Mouse (Mus musculus): ENCODE results near the gene Aspscr1. TPM values are rescaled to one million over a fixed set of nuclear protein-coding genes. Genes with fewer than 3 reads are reported as not detected.

Aspscr1 gene
- polyA plus RNA-seq, 1 experiment, result 234 TPM

GRCm38 (mm10) chr11:120751606-120752005, 78.8 kb downstream of the Aspscr1 start:
- Histone ChIP-seq H3K27ac (ENCODE audit: control insufficient read depth, insufficient read depth, low read depth, low read length) (no peak overlapping the region), H3K36me3 (ENCODE audit: control insufficient read depth, insufficient read depth, low read length) (no peaks in the 10 kb centered on the region)
- TF ChIP-seq CTCF (IDR thresholded peaks at IDR 0.05; ENCODE audit: control insufficient read depth, insufficient read depth, insufficient replicate concordance, low read depth, low read length) (no peak), POLR2A (IDR thresholded peaks at IDR 0.05; ENCODE audit: control insufficient read depth, low read depth, low read length) (no peak)

More at GRCm38 (mm10) chr11:120751606-120752005, 78.8 kb downstream of the Aspscr1 start:
- H3K4me1 ChIP-seq (ENCODE audit: control insufficient read depth, insufficient read depth, low read length), result peaks cover 5% of the 10 kb centered on the region
- H3K4me3 ChIP-seq (ENCODE audit: control insufficient read depth, low read depth, low read length), result no peak overlapping the region
- H3K27me3 ChIP-seq (ENCODE audit: control insufficient read depth, insufficient read depth, low read length), result no peaks in the 10 kb centered on the region

Other genes starting within 250 kb of the Aspscr1 start
- gene Nploc4, start 235.3 kb upstream of the Aspscr1 start, polyA plus RNA-seq (2012; rRNA removed), result 75.8 and 79.3 TPM in 2 replicates
- gene Tspan10, start 230.3 kb upstream of the Aspscr1 start, polyA plus RNA-seq (2012; rRNA removed), result 0.47 and 0.51 TPM in 2 replicates
- gene Pde6g, start 219.5 kb upstream of the Aspscr1 start, polyA plus RNA-seq (2012; rRNA removed), result 1.5 and 1.9 TPM in 2 replicates
- gene Oxld1, start 214.9 kb upstream of the Aspscr1 start, polyA plus RNA-seq (2012; rRNA removed), result 6.3 and 7.1 TPM in 2 replicates
- 5.6 and 6.9 TPM in 2 replicates for gene Ccdc137, start 214.9 kb upstream of the Aspscr1 start, polyA plus RNA-seq (2012; rRNA removed)
- 15.8 and 20.5 TPM in 2 replicates for gene Arl16, start 205.4 kb upstream of the Aspscr1 start, polyA plus RNA-seq (2012; rRNA removed)
- gene Mrpl12, start 188.4 kb upstream of the Aspscr1 start, polyA plus RNA-seq (2012; rRNA removed), result 84.6 and 94.8 TPM in 2 replicates
- gene Slc25a10, start 181.1 kb upstream of the Aspscr1 start, polyA plus RNA-seq (2012; rRNA removed), result 68.3 and 75.0 TPM in 2 replicates
- gene Gcgr, start 142.3 kb upstream of the Aspscr1 start, polyA plus RNA-seq (2012; rRNA removed), result 0.07 and 0.18 TPM in 2 replicates
- gene Mcrip1, start 123.2 kb upstream of the Aspscr1 start, polyA plus RNA-seq (2012; rRNA removed), result 196 and 204 TPM in 2 replicates
- 31.2 and 31.6 TPM in 2 replicates for gene Ppp1r27, start 121.8 kb upstream of the Aspscr1 start, polyA plus RNA-seq (2012; rRNA removed)
- gene P4hb, start 99.7 kb upstream of the Aspscr1 start, polyA plus RNA-seq (2012; rRNA removed), result 46.7 and 55.1 TPM in 2 replicates
- 94.7 and 101 TPM in 2 replicates for gene Arhgdia, start 91.3 kb upstream of the Aspscr1 start, polyA plus RNA-seq (2012; rRNA removed)
- 22.8 and 23.6 TPM in 2 replicates for gene Alyref, start 74.6 kb upstream of the Aspscr1 start, polyA plus RNA-seq (2012; rRNA removed)
- gene Anapc11, start 74.6 kb upstream of the Aspscr1 start, polyA plus RNA-seq (2012; rRNA removed), result 178 and 209 TPM in 2 replicates
- 24.6 and 26.3 TPM in 2 replicates for gene Npb, start 64.5 kb upstream of the Aspscr1 start, polyA plus RNA-seq (2012; rRNA removed)
- 106 and 116 TPM in 2 replicates for gene Pcyt2, start 55.0 kb upstream of the Aspscr1 start, polyA plus RNA-seq (2012; rRNA removed)
- 22.3 and 23.9 TPM in 2 replicates for gene Sirt7, start 47.7 kb upstream of the Aspscr1 start, polyA plus RNA-seq (2012; rRNA removed)
- gene Mafg, start 39.4 kb upstream of the Aspscr1 start, polyA plus RNA-seq (2012; rRNA removed), result 9.5 and 10.4 TPM in 2 replicates
- gene Pycr1, start 29.2 kb upstream of the Aspscr1 start, polyA plus RNA-seq (2012; rRNA removed), result 0.98 and 1.5 TPM in 2 replicates
- 0.61 TPM in 1 of 2 replicates, not detected in the other for gene Myadml2, start 24.8 kb upstream of the Aspscr1 start, polyA plus RNA-seq (2012; rRNA removed)
- 0.35 and 0.36 TPM in 2 replicates for gene Notum, start 11.8 kb upstream of the Aspscr1 start, polyA plus RNA-seq (2012; rRNA removed)
- 54.5 and 59.7 TPM in 2 replicates for gene Cenpx, start 40.8 kb downstream of the Aspscr1 start, polyA plus RNA-seq (2012; rRNA removed)
- 10.7 and 12.3 TPM in 2 replicates for gene Lrrc45, start 41.0 kb downstream of the Aspscr1 start, polyA plus RNA-seq (2012; rRNA removed)
- gene Rac3, start 48.5 kb downstream of the Aspscr1 start, polyA plus RNA-seq (2012; rRNA removed), result 3.1 and 4.1 TPM in 2 replicates
- 3.7 and 5.5 TPM in 2 replicates for gene Dcxr, start 54.3 kb downstream of the Aspscr1 start, polyA plus RNA-seq (2012; rRNA removed)
- 7.7 and 9.4 TPM in 2 replicates for gene Cbr2, start 59.1 kb downstream of the Aspscr1 start, polyA plus RNA-seq (2012; rRNA removed)
- 7.0 and 8.7 TPM in 2 replicates for gene Hmga1b, start 89.8 kb downstream of the Aspscr1 start, polyA plus RNA-seq (2012; rRNA removed)
- 11.1 and 11.3 TPM in 2 replicates for gene Rfng, start 111.2 kb downstream of the Aspscr1 start, polyA plus RNA-seq (2012; rRNA removed)
- gene Gps1, start 111.3 kb downstream of the Aspscr1 start, polyA plus RNA-seq (2012; rRNA removed), result 233 and 245 TPM in 2 replicates
- 51.1 and 51.7 TPM in 2 replicates for gene Dus1l, start 123.4 kb downstream of the Aspscr1 start, polyA plus RNA-seq (2012; rRNA removed)
- gene Fasn, start 151.6 kb downstream of the Aspscr1 start, polyA plus RNA-seq (2012; rRNA removed), result 71.2 and 72.1 TPM in 2 replicates

All from testis, adult 2 months (tissue).